Mouse (Mus musculus): ENCODE data around the gene Igf2bp3. TPM values are rescaled to one million over a fixed set of nuclear protein-coding genes. Genes with fewer than 3 reads are reported as not detected.

Igf2bp3 gene
- polyA plus RNA-seq, 1 experiment from 2014 or later: 79.9 TPM

GRCm38 (mm10) chr6:49114457-49114856 lies 100.3 kb downstream of the Igf2bp3 start:
- Histone ChIP-seq H3K27me3 (no peaks in the 10 kb centered on the region), H3K9ac (no peak overlapping the region), H3K4me1 (peaks cover 9% of the 10 kb centered on the region), H3K4me3 (no peak overlapping the region), H3K4me2 (replicated peaks) (no peak overlapping the region), H3K9me3 (no peaks in the 10 kb centered on the region), H3K27ac (no peak overlapping the region), H3K36me3 (peaks cover 36% of the 10 kb centered on the region)
- no peak for ATAC-seq (ENCODE audit: low FRiP score, low read depth)
- WGBS: 53% methylated on average over 6 of the region's 6 CpGs

GRCm38 (mm10) chr6:49113895-49114294 lies 100.9 kb downstream of the Igf2bp3 start:
- WGBS: 18% methylated on average over 7 of the region's 7 CpGs

GRCm38 (mm10) chr6:49109196-49109595 lies 105.6 kb downstream of the Igf2bp3 start:
- WGBS: 74% methylated on average over 2 of the region's 2 CpGs
- no peak overlapping the region for H3K4me3 ChIP-seq
- no peak for ATAC-seq (ENCODE audit: low FRiP score, low read depth)
- no peaks in the 10 kb centered on the region for H3K27me3 ChIP-seq
- no peak overlapping the region for H3K4me2 ChIP-seq (replicated peaks)
- no peaks in the 10 kb centered on the region for H3K9me3 ChIP-seq
- peaks cover 8% of the 10 kb centered on the region for H3K4me1 ChIP-seq
- H3K9ac ChIP-seq: no peak overlapping the region
- H3K36me3 ChIP-seq: peaks cover 62% of the 10 kb centered on the region
- H3K27ac ChIP-seq: no peak overlapping the region

More at GRCm38 (mm10) chr6:49113895-49114294, 100.9 kb downstream of the Igf2bp3 start:
- no peak overlapping the region for H3K9ac ChIP-seq
- no peaks in the 10 kb centered on the region for H3K9me3 ChIP-seq
- H3K4me1 ChIP-seq: peaks cover 12% of the 10 kb centered on the region
- no peaks in the 10 kb centered on the region for H3K27me3 ChIP-seq
- no peak overlapping the region for H3K4me2 ChIP-seq (replicated peaks)
- ATAC-seq (ENCODE audit: low FRiP score, low read depth): peak; percentile 61; the same call in 1 of the 2 replicates
- H3K36me3 ChIP-seq: peaks cover 42% of the 10 kb centered on the region
- no peak overlapping the region for H3K27ac ChIP-seq
- no peak overlapping the region for H3K4me3 ChIP-seq

GRCm38 (mm10) chr6:49106746-49107500 lies 107.8 kb downstream of the Igf2bp3 start:
- 0 out of 2 replicates have a peak, but pooled peaks cover 4% of the 10 kb centered on the region for H3K4me1 ChIP-seq
- WGBS: 88% methylated on average over 15 of the region's 15 CpGs
- no peaks in the 10 kb centered on the region for H3K9me3 ChIP-seq
- H3K27me3 ChIP-seq: no peaks in the 10 kb centered on the region
- no peak overlapping the region for H3K4me2 ChIP-seq (replicated peaks)
- H3K4me3 ChIP-seq: no peak overlapping the region
- no peak for ATAC-seq (ENCODE audit: low FRiP score, low read depth)
- H3K9ac ChIP-seq: no peak overlapping the region
- H3K27ac ChIP-seq: no peak overlapping the region
- peaks cover 83% of the 10 kb centered on the region for H3K36me3 ChIP-seq

DNA sequence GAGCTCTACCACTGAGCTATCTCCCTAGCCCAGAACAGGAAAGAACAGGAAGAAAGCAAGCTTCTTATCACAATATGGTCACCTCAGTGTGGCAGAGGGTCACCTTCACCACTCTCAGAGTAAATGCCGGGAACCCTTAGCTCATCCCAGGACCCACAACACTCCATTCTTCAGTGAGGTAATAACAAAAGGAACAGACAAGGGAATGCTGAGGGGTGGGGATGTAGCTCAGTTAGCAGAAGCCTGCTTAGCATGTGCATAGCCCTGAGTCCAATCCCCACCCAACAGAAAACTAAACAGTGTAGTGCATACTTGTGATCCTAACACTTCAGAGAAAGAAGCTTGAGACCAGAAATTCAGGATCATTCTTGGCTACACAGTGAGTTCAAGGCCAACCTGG lies 115.7 kb downstream of the Igf2bp3 start:
- Histone ChIP-seq H3K27me3 (no peaks in the 10 kb centered on the region), H3K9me3 (no peaks in the 10 kb centered on the region), H3K4me2 (replicated peaks) (no peak overlapping the region), H3K4me1 (peaks cover 15% of the 10 kb centered on the region), H3K9ac (no peak overlapping the region), H3K36me3 (peaks cover 88% of the 10 kb centered on the region), H3K27ac (no peak overlapping the region), H3K4me3 (no peak overlapping the region)
- 91% methylated on average over 1 of the region's 1 CpGs for WGBS
- no peak for ATAC-seq (ENCODE audit: low FRiP score, low read depth)

- Histone ChIP-seq H3K9ac (no peak overlapping the region), H3K27me3 (no peaks in the 10 kb centered on the region), H3K36me3 (peaks cover 88% of the 10 kb centered on the region), H3K9me3 (no peaks in the 10 kb centered on the region), H3K4me1 (peaks cover 15% of the 10 kb centered on the region), H3K4me3 (no peak overlapping the region), H3K27ac (peak overlapping the region; percentile 39; the same call in 1 of the 2 replicates), H3K4me2 (replicated peaks) (no peak overlapping the region)
- WGBS: 84% methylated on average over 5 of the region's 5 CpGs
- no peak for ATAC-seq (ENCODE audit: low FRiP score, low read depth)
These were observed 117.1 kb downstream of the Igf2bp3 start for GRCm38 (mm10) chr6:49097596-49098110.

DNA sequence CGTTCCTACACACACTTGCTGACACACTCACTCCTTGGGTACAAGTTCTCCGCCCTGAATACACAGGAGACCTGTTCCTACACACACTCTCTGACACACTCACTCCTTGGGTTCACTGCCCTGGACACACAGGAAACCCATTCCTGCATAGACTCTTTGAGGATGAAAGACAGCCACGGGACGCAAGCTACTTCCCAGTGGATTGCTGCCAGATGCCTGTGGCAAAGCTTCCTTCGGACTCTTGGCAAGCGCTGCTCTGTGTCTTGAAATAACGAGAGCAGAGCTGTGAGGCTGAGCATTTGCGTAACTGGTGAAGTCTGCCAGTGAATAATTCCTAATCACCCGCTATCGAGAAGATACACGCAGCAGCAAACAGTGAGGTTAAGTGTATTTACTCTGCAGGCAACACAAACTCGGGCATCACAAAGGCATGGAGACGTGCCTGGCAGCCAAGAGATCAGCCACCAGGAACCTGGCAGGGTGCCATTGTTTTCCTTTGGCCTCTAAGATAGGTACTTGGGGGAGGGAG lies 117.8 kb downstream of the Igf2bp3 start:
- Histone ChIP-seq H3K4me3 (no peak overlapping the region), H3K27ac (peak overlapping the region; percentile 39; the same call in 1 of the 2 replicates), H3K27me3 (no peaks in the 10 kb centered on the region), H3K4me1 (peaks cover 15% of the 10 kb centered on the region), H3K36me3 (peaks cover 88% of the 10 kb centered on the region), H3K9ac (no peak overlapping the region), H3K4me2 (replicated peaks) (no peak overlapping the region; the same call in 1 of the 2 replicates), H3K9me3 (no peaks in the 10 kb centered on the region)
- 57% methylated on average over 13 of the region's 13 CpGs for WGBS
- no peak for ATAC-seq (ENCODE audit: low FRiP score, low read depth)

DNA sequence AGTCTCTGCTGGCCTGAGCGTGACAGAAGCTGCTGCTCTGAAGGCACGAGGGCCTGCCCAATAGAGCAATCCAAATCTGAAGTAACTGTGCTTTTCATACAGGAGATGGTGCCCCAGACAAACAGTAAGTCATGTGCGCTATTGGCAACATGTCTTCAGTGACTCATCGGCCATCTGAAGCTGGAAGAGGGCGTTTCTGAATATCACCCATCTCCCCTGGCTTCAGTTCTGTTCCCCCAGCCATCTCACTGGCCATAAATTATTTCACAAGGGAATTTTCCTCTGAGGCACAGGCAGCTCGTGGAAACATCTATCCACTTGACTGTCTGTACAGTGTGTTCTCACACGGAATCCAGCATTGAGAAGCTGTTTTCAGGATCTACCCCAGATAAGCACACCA lies 118.3 kb downstream of the Igf2bp3 start:
- 79% methylated on average over 7 of the region's 7 CpGs for WGBS
- no peaks in the 10 kb centered on the region for H3K9me3 ChIP-seq
- peak overlapping the region; percentile 11; the same call in 1 of the 2 replicates for H3K27ac ChIP-seq
- H3K4me1 ChIP-seq: peaks cover 15% of the 10 kb centered on the region
- no peak overlapping the region for H3K4me2 ChIP-seq (replicated peaks)
- H3K4me3 ChIP-seq: no peak overlapping the region
- H3K9ac ChIP-seq: no peak overlapping the region
- no peak for ATAC-seq (ENCODE audit: low FRiP score, low read depth)
- peaks cover 91% of the 10 kb centered on the region for H3K36me3 ChIP-seq
- no peaks in the 10 kb centered on the region for H3K27me3 ChIP-seq

- Histone ChIP-seq H3K9ac (no peak overlapping the region), H3K9me3 (no peaks in the 10 kb centered on the region), H3K27me3 (no peaks in the 10 kb centered on the region), H3K36me3 (peaks cover 91% of the 10 kb centered on the region), H3K4me2 (replicated peaks) (no peak overlapping the region), H3K27ac (no peak overlapping the region), H3K4me1 (peaks cover 15% of the 10 kb centered on the region), H3K4me3 (no peak overlapping the region)
- WGBS: 87% methylated on average over 10 of the region's 10 CpGs
- no peak for ATAC-seq (ENCODE audit: low FRiP score, low read depth)
These were observed 119.8 kb downstream of the Igf2bp3 start for GRCm38 (mm10) chr6:49094968-49095367.

DNA sequence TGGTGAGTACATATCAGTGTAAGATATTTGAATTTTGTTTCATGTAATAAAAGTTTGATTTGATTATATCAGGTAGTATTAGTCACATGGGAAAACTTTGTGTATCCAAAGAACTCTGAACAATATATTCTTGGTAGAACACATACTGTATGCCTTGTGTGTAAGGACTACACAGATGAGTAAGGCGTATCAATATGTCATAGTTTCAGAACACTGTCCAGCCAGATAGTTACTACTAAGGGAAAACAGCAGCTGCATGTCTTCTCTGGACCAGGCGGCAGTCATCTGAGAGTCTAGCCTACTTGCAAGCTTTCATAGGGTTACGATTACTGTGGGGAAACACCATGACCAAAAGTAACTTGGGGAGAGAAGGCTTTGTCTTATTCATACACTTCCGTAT lies 131.7 kb downstream of the Igf2bp3 start:
- no peak overlapping the region for H3K4me3 ChIP-seq
- H3K9ac ChIP-seq: no peak overlapping the region
- no peak overlapping the region for H3K4me2 ChIP-seq (replicated peaks)
- WGBS: 89% methylated on average over 4 of the region's 4 CpGs
- H3K9me3 ChIP-seq: no peaks in the 10 kb centered on the region
- no peak for ATAC-seq (ENCODE audit: low FRiP score, low read depth)
- H3K27me3 ChIP-seq: no peaks in the 10 kb centered on the region
- H3K4me1 ChIP-seq: no peaks in the 10 kb centered on the region
- peaks cover 56% of the 10 kb centered on the region for H3K36me3 ChIP-seq
- no peak overlapping the region for H3K27ac ChIP-seq

DNA sequence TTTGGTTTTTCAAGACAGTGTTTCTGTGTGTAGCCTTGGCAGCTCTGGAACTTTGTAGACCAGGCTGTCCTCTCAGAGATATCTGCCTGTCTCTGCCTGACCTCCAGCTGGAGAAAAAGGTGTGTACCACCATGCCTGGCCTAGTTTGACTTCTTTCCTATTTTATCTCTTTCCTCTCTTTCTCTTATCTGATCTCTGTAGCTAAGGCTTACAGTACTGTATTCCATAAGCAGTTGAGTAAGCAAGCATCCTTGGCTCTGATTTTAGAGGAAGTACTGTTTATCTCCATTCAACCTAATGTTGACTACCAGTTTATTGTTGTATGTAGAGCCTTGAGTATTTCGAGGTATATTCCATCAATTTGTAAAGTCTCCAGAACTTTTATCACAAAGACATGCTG lies 135.4 kb downstream of the Igf2bp3 start:
- Histone ChIP-seq H3K4me1 (peaks cover 10% of the 10 kb centered on the region), H3K4me3 (no peak overlapping the region), H3K9me3 (no peaks in the 10 kb centered on the region), H3K9ac (no peak overlapping the region), H3K27me3 (no peaks in the 10 kb centered on the region), H3K27ac (no peak overlapping the region), H3K36me3 (peaks cover 25% of the 10 kb centered on the region), H3K4me2 (replicated peaks) (no peak overlapping the region)
- 92% methylated on average over 1 of the region's 1 CpGs for WGBS
- ATAC-seq (ENCODE audit: low FRiP score, low read depth): no peak

GRCm38 (mm10) chr6:49077894-49078293 lies 136.9 kb downstream of the Igf2bp3 start:
- 72% methylated on average over 2 of the region's 2 CpGs for WGBS
- Histone ChIP-seq H3K4me1 (peaks cover 11% of the 10 kb centered on the region), H3K9me3 (no peaks in the 10 kb centered on the region), H3K9ac (no peak overlapping the region), H3K4me2 (replicated peaks) (no peak overlapping the region), H3K27ac (no peak overlapping the region), H3K36me3 (peaks cover 11% of the 10 kb centered on the region), H3K27me3 (no peaks in the 10 kb centered on the region), H3K4me3 (no peak overlapping the region)
- no peak for ATAC-seq (ENCODE audit: low FRiP score, low read depth)

Data from limb, embryonic 13.5 days (tissue).